Mouse (Mus musculus): ENCODE data around the gene Klhdc3.

Gene Klhdc3

GRCm38 (mm10) chr17:46701489-46701888 is 20.8 kb upstream of the Klhdc3 start:
- DNase-seq, result no peak

- DNase-seq, result no peak
Observed at GRCm38 (mm10) chr17:46699912-46700311, 19.2 kb upstream of the Klhdc3 start.

GRCm38 (mm10) chr17:46699245-46699644 is 18.5 kb upstream of the Klhdc3 start:
- DNase-seq, result no peak

GRCm38 (mm10) chr17:46698515-46698914 is 17.8 kb upstream of the Klhdc3 start:
- DNase-seq, result no peak

- DNase-seq, result no peak
Observed at GRCm38 (mm10) chr17:46694517-46695063, 13.9 kb upstream of the Klhdc3 start.

- DNase-seq, result no peak
Observed at GRCm38 (mm10) chr17:46691390-46691789, 10.7 kb upstream of the Klhdc3 start.

GRCm38 (mm10) chr17:46690665-46691064 is 10.0 kb upstream of the Klhdc3 start:
- DNase-seq, result no peak

GRCm38 (mm10) chr17:46685913-46686312 is 5.2 kb upstream of the Klhdc3 start:
- no peak for DNase-seq

GRCm38 (mm10) chr17:46682654-46683389 is 2.1 kb upstream of the Klhdc3 start:
- no peak for DNase-seq

GRCm38 (mm10) chr17:46681466-46682118 is 878 bp upstream of the Klhdc3 start:
- no peak for DNase-seq

GRCm38 (mm10) chr17:46679843-46680759 is 613 bp downstream of the Klhdc3 start:
- no peak for DNase-seq

GRCm38 (mm10) chr17:46678911-46679310 is 1.8 kb downstream of the Klhdc3 start:
- no peak for DNase-seq

GRCm38 (mm10) chr17:46678416-46678815 is 2.3 kb downstream of the Klhdc3 start, which contains the start of gene Mea1:
Gene Mea1 (plus strand): TSS chr17:46678793.
- DNase-seq, result peak; percentile 30

GRCm38 (mm10) chr17:46674530-46675283 is 6.0 kb downstream of the Klhdc3 start:
- no peak for DNase-seq

GRCm38 (mm10) chr17:46673850-46674529 is 6.7 kb downstream of the Klhdc3 start, which contains the start of gene Rrp36:
Gene Rrp36 (minus strand): TSS chr17:46674352.
- peak; percentile 90 for DNase-seq

- DNase-seq, result no peak
Observed at GRCm38 (mm10) chr17:46669911-46670310, 10.8 kb downstream of the Klhdc3 start.

- no peak for DNase-seq
Observed at GRCm38 (mm10) chr17:46667712-46668111, 13.0 kb downstream of the Klhdc3 start.

- DNase-seq, result peak; percentile 21
Observed at GRCm38 (mm10) chr17:46662730-46663129, 18.0 kb downstream of the Klhdc3 start.

- DNase-seq, result no peak
Observed at GRCm38 (mm10) chr17:46661981-46662380, 18.7 kb downstream of the Klhdc3 start.

- no peak for DNase-seq
Observed at GRCm38 (mm10) chr17:46661351-46661750, 19.4 kb downstream of the Klhdc3 start.

GRCm38 (mm10) chr17:46656054-46656453 is 24.7 kb downstream of the Klhdc3 start:
- no peak for DNase-seq

Data from kidney, adult 18-20 months (tissue).